Mouse (Mus musculus) megakaryocyte, embryonic 14.5 days (primary cell): ENCODE measurements at regions not wholly inside any gene's neighbourhood (a gene's known extent, or its start where the extent isn't known, plus 50 kb on each side); places are given as distances from the start of the nearest gene placed in this dataset.

Source experiments
- FLI1 ChIP-seq: IDR thresholded peaks from 2 replicates; pipeline ENCODE4 v1.6.1; 2012; ENCODE audit warnings: low read length, inconsistent platforms, mixed read lengths
- GATA1 ChIP-seq: IDR thresholded peaks from 3 replicates; pipeline ENCODE4 v1.6.1; 2012; ENCODE audit warnings: mixed read lengths, low read length, inconsistent platforms, borderline replicate concordance

DNA sequence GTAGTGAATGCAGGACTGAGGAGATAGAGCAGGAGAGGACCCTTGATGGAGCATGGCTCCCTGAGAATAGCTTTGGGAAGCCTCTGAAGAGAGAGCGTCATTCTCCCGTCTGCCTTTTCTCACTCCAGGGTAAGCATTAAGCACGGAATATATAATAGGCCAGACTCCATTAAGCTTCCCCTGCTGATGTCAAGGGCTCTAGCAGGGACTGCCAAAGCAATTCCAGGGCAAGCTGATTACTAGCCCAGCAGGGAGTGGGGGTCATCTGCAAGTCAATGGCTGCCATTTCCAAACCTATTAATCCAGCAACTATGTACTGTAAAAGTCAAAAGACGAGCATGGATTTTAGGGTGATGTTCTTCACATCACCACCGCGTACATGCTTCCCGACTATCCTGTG, 111.2 kb upstream of the Arl4c start:
- no peak for TF ChIP-seq GATA1
- TF ChIP-seq FLI1 = no peak
